Mouse (Mus musculus): ENCODE results near the gene Gm13030. TPM values are rescaled to one million over a fixed set of nuclear protein-coding genes. Genes with fewer than 3 reads are reported as not detected.

The Gm13030 gene
- polyA plus RNA-seq, 1 experiment: not detected

GRCm38 (mm10) chr4:138878783-138879182, 5.0 kb upstream of the Gm13030 start:
- TF ChIP-seq GATA1 (IDR thresholded peaks at IDR 0.05; ENCODE audit: low read length): no peak

GRCm38 (mm10) chr4:138877731-138878130, 4.0 kb upstream of the Gm13030 start, which contains the start of gene Pla2g2e:
Gene Pla2g2e (plus strand): TSS chr4:138877942.
- TF ChIP-seq GATA1 (IDR thresholded peaks at IDR 0.05; ENCODE audit: low read length): no peak

- TF ChIP-seq GATA1 (IDR thresholded peaks at IDR 0.05; ENCODE audit: low read length): no peak
These were observed 2.2 kb upstream of the Gm13030 start for GRCm38 (mm10) chr4:138875986-138876385.

GRCm38 (mm10) chr4:138868666-138869065, 5.1 kb downstream of the Gm13030 start:
- no peak for TF ChIP-seq GATA1 (IDR thresholded peaks at IDR 0.05; ENCODE audit: low read length)

- no peak for TF ChIP-seq GATA1 (IDR thresholded peaks at IDR 0.05; ENCODE audit: low read length)
These were observed 7.4 kb downstream of the Gm13030 start for GRCm38 (mm10) chr4:138866413-138866812.

- no peak for TF ChIP-seq GATA1 (IDR thresholded peaks at IDR 0.05; ENCODE audit: low read length)
These were observed 7.8 kb downstream of the Gm13030 start for GRCm38 (mm10) chr4:138865991-138866390.

GRCm38 (mm10) chr4:138865092-138865491, 8.7 kb downstream of the Gm13030 start:
- TF ChIP-seq GATA1 (IDR thresholded peaks at IDR 0.05; ENCODE audit: low read length): no peak

- TF ChIP-seq GATA1 (IDR thresholded peaks at IDR 0.05; ENCODE audit: low read length): no peak
These were observed 10.3 kb downstream of the Gm13030 start, which contains the start of gene Pla2g5 for GRCm38 (mm10) chr4:138863344-138863998. Gene Pla2g5 (minus strand): TSS chr4:138863482.

GRCm38 (mm10) chr4:138859728-138860127, 14.0 kb downstream of the Gm13030 start:
- TF ChIP-seq GATA1 (IDR thresholded peaks at IDR 0.05; ENCODE audit: low read length): no peak

- no peak for TF ChIP-seq GATA1 (IDR thresholded peaks at IDR 0.05; ENCODE audit: low read length)
These were observed 14.5 kb downstream of the Gm13030 start for GRCm38 (mm10) chr4:138859245-138859644.

GRCm38 (mm10) chr4:138858446-138858845, 15.3 kb downstream of the Gm13030 start:
- TF ChIP-seq GATA1 (IDR thresholded peaks at IDR 0.05; ENCODE audit: low read length): no peak

GRCm38 (mm10) chr4:138857576-138857975, 16.2 kb downstream of the Gm13030 start:
- no peak for TF ChIP-seq GATA1 (IDR thresholded peaks at IDR 0.05; ENCODE audit: low read length)

- TF ChIP-seq GATA1 (IDR thresholded peaks at IDR 0.05; ENCODE audit: low read length): no peak
These were observed 17.3 kb downstream of the Gm13030 start for GRCm38 (mm10) chr4:138856491-138856890.

- TF ChIP-seq GATA1 (IDR thresholded peaks at IDR 0.05; ENCODE audit: low read length): no peak
These were observed 18.6 kb downstream of the Gm13030 start for GRCm38 (mm10) chr4:138855092-138855632.

GRCm38 (mm10) chr4:138852961-138853360, 20.8 kb downstream of the Gm13030 start:
- TF ChIP-seq GATA1 (IDR thresholded peaks at IDR 0.05; ENCODE audit: low read length): no peak

GRCm38 (mm10) chr4:138851463-138851862, 22.3 kb downstream of the Gm13030 start:
- TF ChIP-seq GATA1 (IDR thresholded peaks at IDR 0.05; ENCODE audit: low read length): no peak

GRCm38 (mm10) chr4:138841386-138841785, 32.4 kb downstream of the Gm13030 start:
- no peak for TF ChIP-seq GATA1 (IDR thresholded peaks at IDR 0.05; ENCODE audit: low read length)

Measured in G1E-ER4 (cell line).